Mouse (Mus musculus): ENCODE data around the gene Gpa33.

- TF ChIP-seq POLR2A (IDR thresholded peaks at IDR 0.05; ENCODE audit: borderline replicate concordance, insufficient read depth, low read length) (no peak), CTCF (IDR thresholded peaks at IDR 0.05; ENCODE audit: borderline replicate concordance, insufficient read depth, low read depth, low read length) (no peak)
Observed at GRCm38 (mm10) chr1:166209371-166209770, 79.3 kb downstream of the Gpa33 start.

Data from cerebellum, adult 2 months (tissue).